Mouse (Mus musculus) midbrain, embryonic 10.5 days (tissue): ENCODE measurements around the gene Olfr1493-ps1. TPM values are rescaled to one million over a fixed set of nuclear protein-coding genes. Genes with fewer than 3 reads are reported as not detected.

Source experiments
- DNase-seq: peaks from one replicate; pipeline ENCODE4 v3.0.0-alpha.2; 2017; ENCODE audit warnings: low spot score
- H3K27ac ChIP-seq: fragments of 300-500 bp; sonication (generic); replicated peaks from 2 replicates; pipeline ENCODE4 v1.5.1; 2016; ENCODE audit warnings: mild to moderate bottlenecking
- H3K27me3 ChIP-seq: fragments of 300-500 bp; sonication (generic); 2 replicates; pipeline ENCODE4 v1.6.1; 2016; ENCODE audit warnings: low read depth, mild to moderate bottlenecking; ENCODE audit not compliant: poor library complexity, severe bottlenecking
- H3K36me3 ChIP-seq: fragments of 300-500 bp; sonication (generic); 2 replicates; pipeline ENCODE4 v1.6.1; 2016; ENCODE audit warnings: mild to moderate bottlenecking, moderate library complexity
- H3K4me1 ChIP-seq: fragments of 300-500 bp; sonication (generic); 2 replicates; pipeline ENCODE4 v1.6.1; 2016
- H3K4me3 ChIP-seq: fragments of 300-500 bp; sonication (generic); 2 replicates; pipeline ENCODE4 v1.5.1; 2016; ENCODE audit warnings: mild to moderate bottlenecking, moderate library complexity
- H3K9me3 ChIP-seq: fragments of 300-500 bp; sonication (generic); replicated peaks from 2 replicates; pipeline ENCODE4 v1.6.1; 2016; ENCODE audit warnings: mild to moderate bottlenecking
- WGBS: fragments of 180-500 bp; shearing (Covaris S2); methylation state at CpG from one replicate; pipeline ENCODE4 v1.1.7; 2016; 5-methylcytosine and 5-hydroxymethylcytosine counted together
- polyA plus RNA-seq: library from polyadenylated mRNA; unstranded; fragments of >200 nt; fragmentation: Nextera tagmentation; extraction: Ambion mirVana; gene quantifications from 2 replicates; pipeline ENCODE4 v1.2.1, GENCODE M21; 2016

The Olfr1493-ps1 gene
- polyA plus RNA-seq, result not detected in 2 replicates

DNA sequence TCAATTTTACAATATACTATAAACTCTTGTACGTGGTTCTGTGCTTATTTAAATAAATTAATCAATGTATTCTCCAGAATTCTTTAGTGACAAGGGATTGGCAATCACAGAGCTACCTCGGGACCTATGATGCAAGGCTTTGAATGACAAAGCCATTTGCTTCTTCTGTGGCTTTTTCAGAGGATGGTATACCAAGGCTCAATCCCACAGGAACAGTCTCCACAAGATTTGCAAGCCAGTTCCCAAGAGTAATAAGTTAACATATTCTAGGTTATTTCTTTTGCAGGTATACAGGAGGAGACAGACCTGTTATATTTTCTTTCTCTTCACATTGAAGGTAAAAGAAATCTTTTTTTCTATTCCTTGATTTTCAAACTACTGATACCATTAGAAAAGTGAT is at the start of gene Olfr1493-ps1:
TSS of gene Olfr1493-ps1 (plus strand) at position 301 of the 400 bp plus-strand sequence.
- Histone ChIP-seq H3K27me3 (no peaks in the 10 kb centered on the region), H3K36me3 (no peaks in the 10 kb centered on the region), H3K9me3 (peaks cover 10% of the 10 kb centered on the region), H3K27ac (no peak within 1 kb of the TSS), H3K4me1 (no peaks in the 10 kb centered on the region), H3K4me3 (no peak within 1 kb of the TSS)
- WGBS, result 60% methylated on average over 2 of the region's 2 CpGs
- DNase-seq, result no peak

- Histone ChIP-seq H3K9me3 (0 out of 2 replicates have a peak, but pooled peaks cover 5% of the 10 kb centered on the region), H3K36me3 (no peaks in the 10 kb centered on the region), H3K4me3 (no peak within 1 kb of the TSS), H3K27me3 (no peaks in the 10 kb centered on the region), H3K4me1 (no peaks in the 10 kb centered on the region), H3K27ac (no peak within 1 kb of the TSS)
- DNase-seq, result no peak
- 78% methylated on average over 3 of the region's 3 CpGs for WGBS
Measured at GRCm38 (mm10) chr19:13696968-13697367, 26.1 kb upstream of the Olfr1493-ps1 start, which contains the start of gene Olfr1491. Gene Olfr1491 (plus strand): TSS chr19:13697268.

- H3K4me3 ChIP-seq, result no peak within 1 kb of the TSS
- H3K27me3 ChIP-seq, result no peaks in the 10 kb centered on the region
- H3K9me3 ChIP-seq, result peaks cover 4% of the 10 kb centered on the region; the same call in 1 of the 2 replicates
- no peaks in the 10 kb centered on the region for H3K36me3 ChIP-seq
- no peak for DNase-seq
- no peaks in the 10 kb centered on the region for H3K4me1 ChIP-seq
- WGBS, result 95% methylated on average over 4 of the region's 4 CpGs
- no peak within 1 kb of the TSS for H3K27ac ChIP-seq
Measured at GRCm38 (mm10) chr19:13739428-13739827, 16.4 kb downstream of the Olfr1493-ps1 start, which contains the start of gene Olfr1494. Gene Olfr1494 (plus strand): TSS chr19:13739728.

DNA sequence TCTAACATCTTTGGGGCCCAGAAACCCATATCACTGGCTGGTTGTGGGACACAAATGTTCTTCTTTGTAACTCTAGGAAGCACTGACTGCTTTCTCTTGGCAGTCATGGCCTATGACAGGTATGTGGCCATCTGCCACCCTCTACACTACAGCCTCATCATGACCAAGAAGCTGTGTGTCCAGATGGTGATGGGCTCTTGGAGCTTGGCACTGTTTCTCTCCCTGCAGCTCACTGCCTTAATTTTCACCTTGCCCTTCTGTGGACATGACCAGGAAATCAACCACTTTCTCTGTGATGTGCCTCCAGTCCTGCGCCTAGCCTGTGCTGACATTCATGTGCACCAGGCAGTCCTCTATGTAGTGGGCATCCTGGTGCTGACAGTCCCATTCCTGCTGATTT is 26.3 kb downstream of the Olfr1493-ps1 start:
- no peak overlapping the region for H3K4me3 ChIP-seq
- WGBS, result 93% methylated on average over 1 of the region's 1 CpGs
- no peaks in the 10 kb centered on the region for H3K4me1 ChIP-seq
- no peaks in the 10 kb centered on the region for H3K36me3 ChIP-seq
- H3K9me3 ChIP-seq, result no peaks in the 10 kb centered on the region
- no peak for DNase-seq
- no peaks in the 10 kb centered on the region for H3K27me3 ChIP-seq
- H3K27ac ChIP-seq, result no peak overlapping the region

DNA sequence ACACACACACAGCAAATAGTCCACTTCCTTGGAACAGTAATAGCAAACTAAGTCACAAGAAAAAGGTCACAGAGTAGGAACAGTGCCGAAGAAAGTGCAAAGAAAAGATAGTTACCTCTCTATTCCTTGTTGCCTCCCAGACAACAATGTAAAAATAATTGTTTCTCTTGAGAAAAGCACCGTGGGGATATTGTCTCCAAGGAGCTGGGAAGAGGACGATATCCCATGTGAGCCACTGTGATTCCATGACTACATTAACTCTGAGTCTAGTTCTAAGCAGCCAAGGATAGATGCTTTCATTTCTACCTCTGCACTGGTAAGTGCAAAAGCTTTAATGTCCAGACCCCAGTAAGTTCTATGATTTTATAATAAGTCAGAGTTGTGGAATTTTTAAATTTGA is 41.2 kb downstream of the Olfr1493-ps1 start, which contains the start of gene Olfr1495:
TSS of gene Olfr1495 (plus strand) at position 301 of the 400 bp plus-strand sequence.
- DNase-seq, result no peak
- 86% methylated on average over 3 of the region's 3 CpGs for WGBS
- no peak within 1 kb of the TSS for H3K4me3 ChIP-seq
- no peaks in the 10 kb centered on the region for H3K4me1 ChIP-seq
- peaks cover 2% of the 10 kb centered on the region; the same call in 1 of the 2 replicates for H3K9me3 ChIP-seq
- no peaks in the 10 kb centered on the region for H3K27me3 ChIP-seq
- no peak within 1 kb of the TSS for H3K27ac ChIP-seq
- no peaks in the 10 kb centered on the region for H3K36me3 ChIP-seq

DNA sequence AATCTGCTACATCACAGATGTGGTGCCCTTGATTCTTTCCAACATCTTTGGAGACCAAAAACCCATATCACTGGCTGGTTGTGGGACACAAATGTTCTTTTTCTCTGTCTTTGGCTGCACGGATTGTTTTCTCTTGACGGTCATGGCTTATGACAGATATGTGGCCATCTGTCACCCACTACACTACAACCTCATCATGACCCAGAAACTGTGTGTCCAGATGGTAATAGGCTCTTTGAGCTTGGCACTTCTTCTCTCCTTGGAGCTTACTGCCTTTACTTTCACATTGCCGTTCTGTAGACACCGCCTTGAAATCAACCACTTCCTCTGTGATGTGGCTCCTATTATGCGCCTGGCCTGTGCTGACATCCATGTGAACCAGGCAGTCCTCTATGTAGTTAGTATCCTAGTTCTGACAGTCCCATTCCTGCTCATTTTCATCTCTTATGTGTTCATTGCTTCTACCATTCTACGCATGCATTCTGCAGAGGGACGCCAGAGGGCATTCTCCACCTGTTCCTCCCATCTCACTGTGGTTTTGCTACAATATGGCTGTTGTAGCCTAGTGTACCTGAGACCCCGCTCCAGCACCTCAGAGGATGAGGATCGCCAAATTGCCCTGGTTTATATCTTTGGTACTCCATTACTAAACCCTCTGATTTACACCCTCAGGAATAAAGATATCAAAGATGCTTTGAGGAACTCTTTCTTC is 45.6 kb downstream of the Olfr1493-ps1 start:
- Histone ChIP-seq H3K36me3 (no peaks in the 10 kb centered on the region), H3K9me3 (peaks cover 2% of the 10 kb centered on the region; the same call in 1 of the 2 replicates), H3K27me3 (no peaks in the 10 kb centered on the region), H3K27ac (no peak overlapping the region), H3K4me3 (no peak overlapping the region), H3K4me1 (no peaks in the 10 kb centered on the region)
- DNase-seq, result no peak
- WGBS, result 95% methylated on average over 9 of the region's 9 CpGs

- WGBS, result 86% methylated on average over 1 of the region's 1 CpGs
- H3K4me3 ChIP-seq, result no peak within 1 kb of the TSS
- H3K36me3 ChIP-seq, result no peaks in the 10 kb centered on the region
- H3K4me1 ChIP-seq, result no peaks in the 10 kb centered on the region
- no peaks in the 10 kb centered on the region for H3K27me3 ChIP-seq
- no peaks in the 10 kb centered on the region for H3K9me3 ChIP-seq
- H3K27ac ChIP-seq, result no peak within 1 kb of the TSS
- no peak for DNase-seq
Measured at GRCm38 (mm10) chr19:13777578-13777977, 54.5 kb downstream of the Olfr1493-ps1 start, which contains the start of gene Olfr1496. Gene Olfr1496 (plus strand): TSS chr19:13777878.

Other genes starting within 250 kb of the Olfr1493-ps1 start
- gene Olfr1475, start 243.1 kb upstream of the Olfr1493-ps1 start, polyA plus RNA-seq, result not detected in 2 replicates
- not detected in 2 replicates for gene Olfr1477, start 222.7 kb upstream of the Olfr1493-ps1 start, polyA plus RNA-seq
- not detected in 2 replicates for gene Olfr1480, start 195.4 kb upstream of the Olfr1493-ps1 start, polyA plus RNA-seq
- gene Olfr1484, start 139.8 kb upstream of the Olfr1493-ps1 start, polyA plus RNA-seq, result not detected in 2 replicates
- not detected in 2 replicates for gene Olfr1487, start 105.9 kb upstream of the Olfr1493-ps1 start, polyA plus RNA-seq
- not detected in 2 replicates for gene Olfr1489, start 91.7 kb upstream of the Olfr1493-ps1 start, polyA plus RNA-seq
- gene Olfr1490, start 72.2 kb upstream of the Olfr1493-ps1 start, polyA plus RNA-seq, result not detected in 2 replicates
- not detected in 2 replicates for gene Olfr1491, start 26.0 kb upstream of the Olfr1493-ps1 start, polyA plus RNA-seq
- not detected in 2 replicates for gene Olfr1494, start 16.4 kb downstream of the Olfr1493-ps1 start, polyA plus RNA-seq
- gene Olfr1495, start 41.3 kb downstream of the Olfr1493-ps1 start, polyA plus RNA-seq, result not detected in 2 replicates
- not detected in 2 replicates for gene Olfr1496, start 54.6 kb downstream of the Olfr1493-ps1 start, polyA plus RNA-seq
- not detected in 2 replicates for gene Olfr1497, start 74.9 kb downstream of the Olfr1493-ps1 start, polyA plus RNA-seq
- not detected in 2 replicates for gene Olfr1499, start 96.2 kb downstream of the Olfr1493-ps1 start, polyA plus RNA-seq
- gene Olfr1500, start 107.2 kb downstream of the Olfr1493-ps1 start, polyA plus RNA-seq, result not detected in 2 replicates
- not detected in 2 replicates for gene Olfr1501, start 127.4 kb downstream of the Olfr1493-ps1 start, polyA plus RNA-seq
- gene Olfr1502, start 138.5 kb downstream of the Olfr1493-ps1 start, polyA plus RNA-seq, result not detected in 2 replicates
- gene Olfr1504, start 174.7 kb downstream of the Olfr1493-ps1 start, polyA plus RNA-seq, result not detected in 2 replicates
- gene Olfr1505, start 190.3 kb downstream of the Olfr1493-ps1 start, polyA plus RNA-seq, result not detected in 2 replicates